Mouse (Mus musculus) embryonic facial prominence, embryonic 15.5 days (tissue): ENCODE measurements around the gene Prcp. TPM values are rescaled to one million over a fixed set of nuclear protein-coding genes. Genes with fewer than 3 reads are reported as not detected.

Experiments used
- ATAC-seq: fragments of 200-750 bp; cut with Nextera tagmentation; 2 replicates; pipeline ENCODE4 v1.8.0; 2017; ENCODE audit warnings: low read depth, moderate TSS enrichment; ENCODE audit not compliant: insufficient number of reproducible peaks, low FRiP score, low TSS enrichment
- H3K27ac ChIP-seq: fragments of 300-500 bp; sonication (generic); replicated peaks from 2 replicates; pipeline ENCODE4 v1.5.1; 2015; ENCODE audit warnings: mild to moderate bottlenecking, inconsistent platforms
- H3K27me3 ChIP-seq: fragments of 300-500 bp; sonication (generic); 2 replicates; pipeline ENCODE4 v1.6.1; 2015; ENCODE audit warnings: inconsistent platforms
- H3K36me3 ChIP-seq: fragments of 300-500 bp; sonication (generic); 2 replicates; pipeline ENCODE4 v1.6.1; 2015; ENCODE audit warnings: mild to moderate bottlenecking, inconsistent platforms
- H3K4me1 ChIP-seq: fragments of 300-500 bp; sonication (generic); 2 replicates; pipeline ENCODE4 v1.6.1; 2015; ENCODE audit warnings: inconsistent platforms
- H3K4me2 ChIP-seq: fragments of 300-500 bp; sonication (generic); replicated peaks from 2 replicates; pipeline ENCODE4 v1.6.1; 2015; ENCODE audit warnings: mild to moderate bottlenecking, inconsistent platforms
- H3K4me3 ChIP-seq: fragments of 300-500 bp; sonication (generic); replicated peaks from 2 replicates; pipeline ENCODE4 v1.5.1; 2015; ENCODE audit warnings: mild to moderate bottlenecking, inconsistent platforms
- H3K9ac ChIP-seq: fragments of 300-500 bp; sonication (generic); 2 replicates; pipeline ENCODE4 v1.6.1; 2015; ENCODE audit warnings: inconsistent platforms
- H3K9me3 ChIP-seq: fragments of 300-500 bp; sonication (generic); replicated peaks from 2 replicates; pipeline ENCODE4 v1.6.1; 2016; ENCODE audit warnings: inconsistent platforms
- WGBS: fragments of 180-500 bp; shearing (Covaris S2); methylation state at CpG from one replicate; pipeline ENCODE4 v1.1.7; 2015; 5-methylcytosine and 5-hydroxymethylcytosine counted together
- polyA plus RNA-seq: library from polyadenylated mRNA; unstranded; fragments of >200 nt; fragmentation: Nextera tagmentation; extraction: Ambion mirVana; gene quantifications from 2 replicates; pipeline ENCODE4 v1.2.1, GENCODE M21; 2015

Prcp gene
- polyA plus RNA-seq = 30.2 and 30.5 TPM in 2 replicates

DNA sequence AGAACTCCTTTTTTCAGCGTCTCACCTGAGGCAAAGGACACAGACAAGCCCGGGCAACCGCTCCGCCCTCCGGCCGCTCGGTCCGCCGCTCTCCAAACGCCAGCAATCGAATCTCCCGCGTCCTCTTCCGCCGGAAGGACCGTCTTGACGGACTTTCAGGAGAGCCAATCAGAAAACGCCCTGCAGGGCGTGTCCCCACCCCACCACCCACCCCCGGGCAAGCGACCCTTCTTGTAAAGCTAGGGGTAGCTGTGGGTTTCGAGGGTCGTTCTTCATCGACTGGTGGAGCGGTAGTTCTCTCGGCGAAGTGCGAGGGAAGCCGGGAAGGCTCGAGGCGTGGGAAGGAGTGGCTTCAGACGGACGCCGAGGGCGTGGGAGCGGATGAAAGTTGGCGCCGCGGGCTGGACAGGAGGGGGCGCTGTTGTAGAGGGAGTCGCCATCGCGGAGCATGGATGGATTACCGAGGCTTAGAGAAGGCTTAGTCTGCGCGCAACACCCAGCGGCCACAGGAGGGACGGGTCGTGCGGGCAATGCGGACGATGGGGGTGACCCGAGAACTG is at the start of gene Prcp, which contains the start of gene Ddias:
Gene Prcp, plus strand, starts transcription at position 355 of the 560 bp plus-strand sequence.
Gene Ddias, minus strand, starts transcription at position 132 of the 560 bp plus-strand sequence.
- peaks cover 21% of the 10 kb centered on the region for H3K4me1 ChIP-seq
- peak within 1 kb of the TSS; percentile 76 for H3K4me2 ChIP-seq
- no peaks in the 10 kb centered on the region for H3K9me3 ChIP-seq
- WGBS = under 1% methylated on average over 53 of the region's 53 CpGs
- peak; percentile 87 for ATAC-seq
- H3K27ac ChIP-seq = peak within 1 kb of the TSS; percentile 99
- peak within 1 kb of the TSS; percentile 73 for H3K4me3 ChIP-seq
- H3K27me3 ChIP-seq = no peaks in the 10 kb centered on the region
- H3K9ac ChIP-seq = peak within 1 kb of the TSS; percentile 71
- no peaks in the 10 kb centered on the region for H3K36me3 ChIP-seq

DNA sequence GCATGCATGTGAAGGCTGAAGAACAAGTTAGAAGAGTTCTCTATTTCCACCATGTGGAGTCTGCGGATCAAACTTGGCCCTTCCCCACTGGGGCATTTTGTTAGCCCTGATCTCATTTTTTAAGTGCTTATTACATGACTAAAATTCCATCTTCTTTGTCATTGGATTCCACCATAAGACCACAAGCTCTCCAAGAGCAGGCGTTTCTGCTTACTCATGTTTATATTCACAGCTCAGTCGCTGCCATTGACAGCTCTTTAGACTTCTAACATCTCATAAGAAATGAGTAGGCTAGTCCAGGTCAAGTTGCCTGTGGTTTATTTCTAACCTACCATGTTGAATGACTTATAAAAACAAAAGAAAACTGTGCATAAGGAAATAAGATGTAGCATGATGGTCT is 48.0 kb upstream of the Prcp start:
- no peak overlapping the region for H3K27ac ChIP-seq
- WGBS = 72% methylated on average over 3 of the region's 3 CpGs
- no peaks in the 10 kb centered on the region for H3K27me3 ChIP-seq
- no peak overlapping the region for H3K9ac ChIP-seq
- H3K4me1 ChIP-seq = peaks cover 16% of the 10 kb centered on the region
- no peak overlapping the region for H3K4me3 ChIP-seq
- H3K9me3 ChIP-seq = no peaks in the 10 kb centered on the region
- ATAC-seq = no peak
- H3K4me2 ChIP-seq = no peak overlapping the region
- no peaks in the 10 kb centered on the region for H3K36me3 ChIP-seq

DNA sequence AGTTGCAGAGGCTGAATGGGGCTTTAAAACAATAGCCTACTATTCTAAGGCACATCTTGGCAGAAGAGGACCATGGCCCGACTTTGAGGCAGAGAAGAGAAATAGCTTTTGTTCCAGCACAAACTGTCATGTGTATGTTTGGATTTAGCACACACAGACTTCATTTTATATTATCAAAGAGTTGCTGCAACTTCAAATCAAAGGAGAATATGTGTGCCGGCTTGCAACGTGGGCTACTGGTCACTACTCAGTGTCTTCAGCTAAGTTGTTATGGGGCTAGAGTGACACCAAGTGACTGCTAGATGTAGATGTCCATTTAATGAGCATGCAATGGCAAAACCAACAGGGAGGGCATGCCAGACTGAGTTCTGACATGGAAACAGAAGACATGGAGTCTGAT is 46.3 kb upstream of the Prcp start:
- no peak overlapping the region for H3K27ac ChIP-seq

DNA sequence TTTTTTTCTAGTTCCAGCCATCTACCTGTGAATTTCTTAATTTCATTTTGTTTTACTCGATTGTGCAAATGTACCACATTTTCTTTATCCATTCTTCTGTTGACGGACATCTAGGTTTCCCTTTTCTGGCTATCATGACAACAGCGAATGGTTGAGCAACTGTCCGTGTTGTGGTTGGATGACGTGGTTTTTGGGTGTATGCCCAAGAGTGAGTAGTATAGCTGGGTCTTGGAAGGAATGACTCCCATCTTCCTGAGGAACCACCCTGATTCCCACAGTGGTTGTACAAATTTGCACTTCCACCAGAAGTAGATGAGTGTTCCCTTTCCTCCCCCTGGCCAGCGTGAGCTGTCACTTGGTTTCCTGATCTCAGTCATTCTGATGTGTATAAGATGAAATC is 41.9 kb upstream of the Prcp start:
- 86% methylated on average over 6 of the region's 6 CpGs for WGBS
- Histone ChIP-seq H3K9me3 (no peaks in the 10 kb centered on the region), H3K9ac (no peak overlapping the region), H3K36me3 (peaks cover 8% of the 10 kb centered on the region), H3K27ac (no peak overlapping the region), H3K4me1 (no peaks in the 10 kb centered on the region), H3K4me2 (no peak overlapping the region), H3K4me3 (no peak overlapping the region), H3K27me3 (no peaks in the 10 kb centered on the region)
- ATAC-seq = no peak

More for the DNA sequence above, 46.3 kb upstream of the Prcp start:
- no peak overlapping the region for H3K4me2 ChIP-seq
- H3K4me3 ChIP-seq = no peak overlapping the region
- no peak overlapping the region for H3K9ac ChIP-seq
- WGBS = 32% methylated on average over 3 of the region's 3 CpGs
- H3K36me3 ChIP-seq = no peaks in the 10 kb centered on the region
- H3K4me1 ChIP-seq = no peaks in the 10 kb centered on the region
- ATAC-seq = no peak
- H3K9me3 ChIP-seq = no peaks in the 10 kb centered on the region
- no peaks in the 10 kb centered on the region for H3K27me3 ChIP-seq

DNA sequence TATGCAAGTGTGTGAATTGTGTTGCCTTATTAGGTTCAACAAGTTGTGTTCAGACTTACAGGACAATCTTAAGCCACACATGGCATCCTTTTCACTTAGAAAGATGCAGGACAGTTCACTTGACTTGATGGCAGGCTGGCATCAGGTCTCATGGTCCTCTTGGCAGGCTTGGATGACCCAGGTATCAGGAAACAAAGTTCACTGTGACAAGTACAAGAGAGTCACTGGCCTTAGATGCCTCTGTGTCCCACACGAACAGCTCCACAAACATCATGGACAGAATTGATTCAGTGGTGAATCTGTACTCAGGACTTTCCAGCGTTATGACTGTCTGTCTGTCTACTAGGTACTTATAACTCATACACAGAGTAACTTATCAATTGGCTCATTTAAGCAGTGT is 39.9 kb upstream of the Prcp start:
- no peak for ATAC-seq
- Histone ChIP-seq H3K4me1 (no peaks in the 10 kb centered on the region), H3K9ac (no peak overlapping the region), H3K9me3 (no peaks in the 10 kb centered on the region), H3K4me2 (no peak overlapping the region), H3K27me3 (no peaks in the 10 kb centered on the region), H3K4me3 (no peak overlapping the region), H3K27ac (no peak overlapping the region), H3K36me3 (peaks cover 8% of the 10 kb centered on the region)
- 94% methylated on average over 2 of the region's 2 CpGs for WGBS

DNA sequence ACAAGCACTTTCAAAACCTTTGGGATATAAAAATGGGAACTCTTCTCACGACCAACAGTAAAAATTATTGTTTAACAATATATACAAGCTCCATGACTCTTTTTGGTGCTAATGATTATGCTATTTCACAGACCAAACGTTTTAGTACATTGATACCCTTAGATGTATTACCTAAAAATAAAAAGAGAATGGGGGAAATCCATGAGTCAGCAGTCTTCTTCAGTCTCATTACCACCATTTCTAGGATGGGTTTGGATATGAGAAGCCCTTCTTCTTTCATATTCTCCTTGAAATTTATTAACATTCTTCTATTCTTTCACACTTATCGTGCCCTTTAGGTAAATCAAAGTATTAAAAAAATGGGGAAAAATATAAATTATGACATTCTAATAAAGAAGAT is 37.8 kb upstream of the Prcp start:
- no peaks in the 10 kb centered on the region for H3K4me1 ChIP-seq
- H3K9me3 ChIP-seq = no peaks in the 10 kb centered on the region
- no peak overlapping the region for H3K9ac ChIP-seq
- peaks cover 8% of the 10 kb centered on the region for H3K36me3 ChIP-seq
- ATAC-seq = no peak
- H3K4me3 ChIP-seq = no peak overlapping the region
- WGBS = 79% methylated on average over 3 of the region's 3 CpGs
- no peaks in the 10 kb centered on the region for H3K27me3 ChIP-seq
- H3K4me2 ChIP-seq = no peak overlapping the region
- no peak overlapping the region for H3K27ac ChIP-seq

DNA sequence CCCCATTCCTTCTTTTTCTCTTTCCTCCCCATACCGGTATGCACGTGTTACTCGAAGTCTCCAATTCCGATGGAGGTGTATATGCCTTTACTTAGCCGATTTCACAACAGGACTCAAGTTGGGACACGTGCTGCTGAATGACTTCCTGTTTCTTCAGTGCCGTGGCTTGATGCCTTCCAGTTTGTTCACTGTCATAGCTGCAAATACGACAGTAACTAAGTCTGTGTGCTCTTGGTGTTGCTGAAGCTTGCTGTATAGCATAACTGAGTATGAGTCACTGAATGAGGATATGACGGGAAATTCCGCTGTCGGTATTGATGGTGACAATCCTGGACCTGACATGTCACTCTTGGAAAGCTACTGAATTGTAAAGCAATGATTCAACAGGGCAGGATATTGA is 37.0 kb upstream of the Prcp start:
- Histone ChIP-seq H3K27ac (no peak overlapping the region), H3K36me3 (peaks cover 8% of the 10 kb centered on the region), H3K4me2 (no peak overlapping the region), H3K27me3 (no peaks in the 10 kb centered on the region), H3K9ac (no peak overlapping the region), H3K9me3 (no peaks in the 10 kb centered on the region), H3K4me1 (no peaks in the 10 kb centered on the region), H3K4me3 (no peak overlapping the region)
- WGBS = 68% methylated on average over 11 of the region's 11 CpGs
- no peak for ATAC-seq

DNA sequence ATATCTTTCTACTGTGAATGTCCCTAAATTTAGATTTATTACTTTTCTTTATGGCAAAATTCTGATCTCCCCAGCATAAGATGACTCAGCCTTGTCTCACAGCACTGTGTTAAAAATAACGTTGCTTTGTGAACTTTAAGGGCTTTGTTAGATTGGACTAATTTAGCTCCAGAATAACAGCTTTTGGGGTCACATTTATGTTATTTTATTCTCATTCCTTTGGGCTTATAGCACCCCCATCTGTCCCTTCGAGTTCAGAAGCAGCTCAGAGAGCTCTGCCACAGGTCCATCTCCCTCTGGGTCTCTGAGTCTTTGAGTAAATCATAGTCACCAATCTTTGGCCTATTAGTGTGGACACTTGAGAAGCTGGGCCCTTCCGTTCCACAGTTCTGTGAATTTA is 36.4 kb upstream of the Prcp start:
- Histone ChIP-seq H3K9ac (no peak overlapping the region), H3K4me1 (no peaks in the 10 kb centered on the region), H3K4me3 (no peak overlapping the region), H3K27ac (no peak overlapping the region), H3K36me3 (peaks cover 8% of the 10 kb centered on the region), H3K9me3 (no peaks in the 10 kb centered on the region), H3K4me2 (no peak overlapping the region), H3K27me3 (no peaks in the 10 kb centered on the region)
- no peak for ATAC-seq
- WGBS = 65% methylated on average over 3 of the region's 3 CpGs

DNA sequence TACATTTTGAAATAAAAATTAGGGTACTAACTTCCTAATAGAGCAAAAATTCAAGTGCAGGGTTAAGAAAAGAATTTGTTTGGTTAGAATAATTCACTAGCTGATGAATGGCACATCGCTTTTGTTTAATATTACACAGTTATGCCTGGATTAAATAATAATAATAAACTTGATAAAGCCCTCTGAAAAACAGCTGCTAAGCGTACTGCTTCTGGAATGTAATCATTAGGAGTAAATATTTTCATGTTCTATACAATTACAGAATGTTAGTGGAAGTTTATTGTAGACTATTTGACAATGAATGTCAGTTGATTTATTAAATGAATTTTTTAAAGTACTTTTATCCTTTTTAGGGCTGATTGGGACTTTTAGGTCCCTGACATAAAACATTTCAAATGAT is 32.0 kb upstream of the Prcp start:
- Histone ChIP-seq H3K36me3 (no peaks in the 10 kb centered on the region), H3K9me3 (no peaks in the 10 kb centered on the region), H3K27ac (no peak overlapping the region), H3K4me3 (no peak overlapping the region), H3K4me2 (no peak overlapping the region), H3K9ac (no peak overlapping the region), H3K27me3 (no peaks in the 10 kb centered on the region), H3K4me1 (no peaks in the 10 kb centered on the region)
- no peak for ATAC-seq
- 85% methylated on average over 2 of the region's 2 CpGs for WGBS

DNA sequence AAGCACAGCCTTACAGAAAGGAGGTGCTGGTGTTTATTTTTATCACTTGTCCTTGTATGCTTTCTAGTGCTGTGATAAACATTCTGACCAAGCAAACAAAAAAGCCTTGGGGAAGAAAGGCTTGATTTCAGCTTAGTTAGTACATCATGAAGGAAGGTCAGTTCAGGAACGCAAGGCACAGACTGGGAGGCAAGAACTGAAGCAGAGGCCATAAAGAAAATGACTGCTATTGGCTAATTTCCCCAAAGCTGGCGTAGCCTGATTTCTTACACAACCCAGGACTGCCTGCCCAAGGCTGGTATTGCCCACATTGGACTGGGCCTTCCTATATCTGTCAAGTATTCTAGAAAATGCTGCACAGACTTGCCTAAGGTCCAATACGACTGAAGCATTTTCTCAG is 26.0 kb upstream of the Prcp start:
- 89% methylated on average over 3 of the region's 3 CpGs for WGBS

DNA sequence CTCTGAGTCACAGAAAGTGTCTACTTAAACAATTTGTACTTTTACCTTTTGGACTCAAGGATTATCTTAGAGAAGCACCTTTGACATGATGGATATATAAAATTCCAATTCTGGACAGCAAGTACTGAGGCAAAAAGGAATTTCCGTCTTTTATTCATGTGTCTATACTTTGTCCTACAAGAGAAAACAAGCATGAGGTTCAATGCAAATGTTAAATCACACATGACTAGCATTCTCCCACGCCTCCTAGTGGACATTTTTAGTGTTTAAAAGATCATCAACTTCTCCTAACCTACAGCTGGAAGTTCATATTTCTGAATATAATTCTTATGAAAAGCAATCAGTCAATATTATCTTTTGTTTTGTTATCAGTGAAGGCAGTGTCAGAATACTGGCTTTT is 7.7 kb upstream of the Prcp start:
- 0 out of 2 replicates have a peak, but pooled peaks cover 4% of the 10 kb centered on the region for H3K36me3 ChIP-seq
- H3K9ac ChIP-seq = no peak overlapping the region
- H3K27ac ChIP-seq = no peak overlapping the region
- no peak overlapping the region for H3K4me3 ChIP-seq
- no peaks in the 10 kb centered on the region for H3K4me1 ChIP-seq
- no peaks in the 10 kb centered on the region for H3K27me3 ChIP-seq
- no peak for ATAC-seq
- no peaks in the 10 kb centered on the region for H3K9me3 ChIP-seq
- H3K4me2 ChIP-seq = no peak overlapping the region
- 15% methylated on average over 2 of the region's 2 CpGs for whole genome bisulfite sequencing

More for the DNA sequence above, 26.0 kb upstream of the Prcp start:
- Histone ChIP-seq H3K4me2 (no peak overlapping the region), H3K27me3 (no peaks in the 10 kb centered on the region), H3K36me3 (no peaks in the 10 kb centered on the region), H3K9me3 (no peaks in the 10 kb centered on the region), H3K4me3 (no peak overlapping the region), H3K9ac (no peak overlapping the region), H3K27ac (no peak overlapping the region), H3K4me1 (no peaks in the 10 kb centered on the region)
- no peak for ATAC-seq

DNA sequence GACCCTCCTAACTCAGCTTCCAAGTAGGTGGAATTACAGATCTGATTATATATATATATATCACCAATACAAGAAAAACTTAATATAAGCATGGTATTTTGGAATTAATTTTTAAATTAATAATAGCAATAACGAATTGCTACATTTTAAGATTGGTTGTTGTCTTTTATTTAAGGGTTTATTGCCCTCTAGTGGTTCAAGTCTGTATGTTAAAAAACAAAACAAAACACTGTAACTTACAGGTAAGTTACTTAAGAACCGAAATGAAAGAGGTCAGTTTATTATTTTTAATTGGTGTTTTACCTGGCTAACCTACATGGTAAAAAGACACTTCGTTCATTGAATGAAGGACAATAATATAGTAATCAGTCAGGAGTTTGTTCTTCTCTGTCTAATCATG is 4.1 kb upstream of the Prcp start:
- H3K4me3 ChIP-seq = no peak overlapping the region
- H3K4me2 ChIP-seq = no peak overlapping the region
- 0 out of 2 replicates have a peak, but pooled peaks cover 7% of the 10 kb centered on the region for H3K4me1 ChIP-seq
- no peak for ATAC-seq
- H3K9ac ChIP-seq = no peak overlapping the region
- no peaks in the 10 kb centered on the region for H3K27me3 ChIP-seq
- 61% methylated on average over 3 of the region's 3 CpGs for WGBS
- no peaks in the 10 kb centered on the region for H3K9me3 ChIP-seq
- no peak overlapping the region for H3K27ac ChIP-seq
- H3K36me3 ChIP-seq = 0 out of 2 replicates have a peak, but pooled peaks cover 4% of the 10 kb centered on the region
